Mouse (Mus musculus): Measurements from ENCODE around the gene Adat2.

DNA sequence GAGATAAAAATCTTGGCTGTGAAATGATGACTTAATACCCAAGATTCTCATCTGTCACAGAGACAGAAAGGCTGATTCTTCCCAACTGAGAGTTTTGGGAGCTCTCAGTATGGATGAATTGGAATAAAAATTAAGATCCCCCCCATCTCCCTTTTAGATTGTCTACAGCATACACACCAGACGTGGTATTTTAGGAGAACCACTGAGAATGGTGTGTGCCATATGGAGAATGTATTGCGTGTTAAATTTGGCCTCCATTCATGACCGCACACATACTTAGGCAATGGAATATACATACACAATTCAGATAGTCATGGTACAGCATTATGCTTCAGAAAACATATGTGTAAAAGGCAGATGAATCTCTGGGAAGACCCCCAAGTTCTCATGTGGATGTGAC, 40.8 kb downstream of the Adat2 start:
- no peak for TF ChIP-seq USF1 (IDR thresholded peaks at IDR 0.05; ENCODE audit: low read depth)
- no peak for TF ChIP-seq POLR2A (IDR thresholded peaks at IDR 0.05; ENCODE audit: insufficient read length, low read depth)
- TF ChIP-seq MYOD1 (IDR thresholded peaks at IDR 0.05; ENCODE audit: control insufficient read depth in 1 of 3, insufficient read length in 2 of 3, low read depth in 2 of 3), result no peak
- no peak for TF ChIP-seq REST (IDR thresholded peaks at IDR 0.05; ENCODE audit: insufficient read depth, insufficient read length)
